Mouse (Mus musculus) liver, embryonic 16.5 days (tissue): ENCODE results near the gene Smg9. TPM values are rescaled to one million over a fixed set of nuclear protein-coding genes. Genes with fewer than 3 reads are reported as not detected.

ENCODE experiments used
- ATAC-seq: fragments of 200-750 bp; cut with Nextera tagmentation; 2 replicates; pipeline ENCODE4 v1.8.0; 2017; ENCODE audit warnings: low read depth, mild to moderate bottlenecking, moderate number of reproducible peaks, moderate library complexity
- H3K27ac ChIP-seq: fragments of 300-500 bp; sonication (generic); 2 replicates; pipeline ENCODE4 v1.5.1; 2014; ENCODE audit warnings: mild to moderate bottlenecking, low read length
- H3K27me3 ChIP-seq: fragments of 300-500 bp; sonication (generic); 2 replicates; pipeline ENCODE4 v1.6.1; 2014; ENCODE audit warnings: low read depth, low read length, mixed read lengths; ENCODE audit not compliant: control insufficient read depth, insufficient read depth
- H3K36me3 ChIP-seq: fragments of 300-500 bp; sonication (generic); 2 replicates; pipeline ENCODE4 v1.6.1; 2014; ENCODE audit warnings: mild to moderate bottlenecking; ENCODE audit not compliant: control insufficient read depth, insufficient read depth
- H3K4me1 ChIP-seq: fragments of 300-500 bp; sonication (generic); 2 replicates; pipeline ENCODE4 v1.6.1; 2014; ENCODE audit warnings: low read depth, low read length, mixed read lengths; ENCODE audit not compliant: control insufficient read depth
- H3K4me2 ChIP-seq: fragments of 300-500 bp; sonication (generic); 2 replicates; pipeline ENCODE4 v1.6.1; 2014; ENCODE audit warnings: low read depth, low read length, mixed read lengths
- H3K4me3 ChIP-seq: fragments of 300-500 bp; sonication (generic); 2 replicates; pipeline ENCODE4 v1.5.1; 2014; ENCODE audit warnings: low read depth, mild to moderate bottlenecking, low read length
- H3K9ac ChIP-seq: fragments of 300-500 bp; sonication (generic); 2 replicates; pipeline ENCODE4 v1.6.1; 2014; ENCODE audit warnings: low read depth, low read length
- H3K9me3 ChIP-seq: fragments of 300-500 bp; sonication (generic); replicated peaks from 2 replicates; pipeline ENCODE4 v1.6.1; 2016; ENCODE audit warnings: low read length; ENCODE audit not compliant: control insufficient read depth
- WGBS: fragments of 180-500 bp; shearing (Covaris S2); extraction: QIAGEN DNeasy Blood & Tissue Kit; methylation state at CpG from one replicate; pipeline ENCODE4 v1.1.7; 2014; ENCODE audit not compliant: insufficient replicate concordance; 5-methylcytosine and 5-hydroxymethylcytosine counted together
- polyA plus RNA-seq: library from polyadenylated mRNA; unstranded; fragments of >200 nt; fragmentation: Nextera tagmentation; extraction: Ambion mirVana; gene quantifications from 2 replicates; pipeline ENCODE4 v1.2.1, GENCODE M21; 2015

Gene Smg9
- polyA plus RNA-seq, 1 experiment from 2014 or later: 14.3 TPM

DNA sequence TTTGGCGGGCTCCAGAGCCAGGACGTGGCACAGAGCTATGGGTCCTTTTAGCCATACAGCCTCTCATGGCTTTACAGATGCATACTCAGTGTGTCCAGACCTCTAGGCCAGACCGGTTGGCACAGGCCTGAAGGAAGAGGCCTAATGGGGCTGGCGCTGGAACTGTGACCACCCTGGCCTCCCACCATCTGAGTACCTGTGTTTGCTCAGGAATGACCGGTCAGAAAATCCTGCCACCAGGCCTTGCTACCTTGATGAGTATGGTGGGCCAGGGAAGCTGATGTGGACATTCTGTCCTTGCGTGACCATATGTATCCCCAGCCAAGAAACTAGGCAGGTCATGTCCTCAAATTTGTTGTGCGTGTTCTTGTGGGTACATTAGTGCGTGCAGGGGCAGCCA, 27.7 kb downstream of the Smg9 start:
- no peaks in the 10 kb centered on the region for H3K4me1 ChIP-seq
- H3K9me3 ChIP-seq: no peaks in the 10 kb centered on the region
- no peak overlapping the region for H3K27ac ChIP-seq
- no peak overlapping the region for H3K9ac ChIP-seq
- no peak overlapping the region for H3K4me3 ChIP-seq
- no peak for ATAC-seq
- H3K27me3 ChIP-seq: no peaks in the 10 kb centered on the region; the same call in 1 of the 2 replicates
- no peaks in the 10 kb centered on the region for H3K36me3 ChIP-seq
- 82% methylated on average over 8 of the region's 8 CpGs for WGBS
- H3K4me2 ChIP-seq: no peak overlapping the region

DNA sequence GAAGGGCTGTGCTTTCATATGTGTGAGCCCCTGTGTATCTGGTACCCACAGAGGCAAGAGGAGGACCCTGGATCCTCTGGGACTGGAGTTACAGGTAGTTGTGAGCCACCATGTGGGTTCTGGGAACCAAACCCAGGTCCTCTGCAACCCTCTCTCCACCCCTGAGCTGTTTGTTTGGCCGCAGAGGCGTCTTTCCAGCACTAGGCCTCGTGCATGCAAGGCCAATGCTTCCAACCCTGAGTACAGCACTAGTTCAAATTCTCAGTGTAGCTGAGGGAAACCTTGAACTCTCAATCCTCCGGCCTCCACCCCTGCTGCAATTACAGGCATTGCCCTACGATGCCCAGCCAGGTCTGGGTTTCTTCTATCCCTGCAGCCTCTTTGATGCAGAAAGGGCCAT, 29.3 kb downstream of the Smg9 start:
- no peak overlapping the region for H3K4me2 ChIP-seq
- no peaks in the 10 kb centered on the region for H3K36me3 ChIP-seq
- 72% methylated on average over 5 of the region's 5 CpGs for WGBS
- ATAC-seq: no peak
- no peak overlapping the region for H3K27ac ChIP-seq
- H3K4me1 ChIP-seq: no peaks in the 10 kb centered on the region
- no peak overlapping the region for H3K9ac ChIP-seq
- H3K27me3 ChIP-seq: peaks cover 10% of the 10 kb centered on the region; the same call in 1 of the 2 replicates
- no peak overlapping the region for H3K4me3 ChIP-seq
- H3K9me3 ChIP-seq: no peaks in the 10 kb centered on the region

DNA sequence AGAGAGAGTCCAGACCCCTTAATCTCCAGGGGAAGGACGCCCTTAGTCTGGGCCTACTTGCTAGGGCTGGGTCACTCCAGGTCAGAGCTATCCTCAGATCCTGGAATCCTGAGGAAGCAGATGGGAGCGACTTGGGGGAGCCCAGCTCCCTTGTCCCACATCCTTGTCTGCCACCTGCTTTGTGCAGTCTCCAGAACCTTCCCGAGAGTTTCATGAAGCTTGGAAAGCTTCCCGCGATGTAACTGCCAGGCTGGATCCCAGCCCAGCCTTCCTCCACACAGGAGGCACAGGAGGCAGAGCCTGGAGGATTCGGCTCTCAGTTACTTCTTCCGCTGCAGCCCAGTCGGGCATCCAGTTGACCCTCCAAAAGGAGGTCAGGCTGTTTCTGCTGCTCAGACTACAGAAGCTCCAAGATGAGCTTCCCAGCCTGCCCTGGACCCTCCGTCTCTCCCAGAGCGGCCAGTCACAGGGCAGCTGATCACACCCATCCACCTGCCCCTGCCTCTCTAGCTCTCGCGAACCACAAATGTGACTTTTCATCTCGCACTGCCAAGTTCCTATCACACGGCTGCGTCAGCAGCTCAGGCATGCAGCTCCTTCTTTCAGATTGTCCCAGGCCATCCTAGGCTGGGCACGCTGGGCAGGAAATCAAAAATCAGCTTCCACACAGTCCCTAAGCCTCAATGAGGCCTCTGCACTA, 30.1 kb downstream of the Smg9 start:
- Histone ChIP-seq H3K27me3 (peaks cover 10% of the 10 kb centered on the region; the same call in 1 of the 2 replicates), H3K9ac (no peak overlapping the region), H3K4me2 (no peak overlapping the region), H3K4me1 (no peaks in the 10 kb centered on the region), H3K27ac (no peak overlapping the region), H3K4me3 (no peak overlapping the region), H3K36me3 (no peaks in the 10 kb centered on the region), H3K9me3 (no peaks in the 10 kb centered on the region)
- no peak for ATAC-seq
- WGBS: 64% methylated on average over 16 of the region's 16 CpGs

DNA sequence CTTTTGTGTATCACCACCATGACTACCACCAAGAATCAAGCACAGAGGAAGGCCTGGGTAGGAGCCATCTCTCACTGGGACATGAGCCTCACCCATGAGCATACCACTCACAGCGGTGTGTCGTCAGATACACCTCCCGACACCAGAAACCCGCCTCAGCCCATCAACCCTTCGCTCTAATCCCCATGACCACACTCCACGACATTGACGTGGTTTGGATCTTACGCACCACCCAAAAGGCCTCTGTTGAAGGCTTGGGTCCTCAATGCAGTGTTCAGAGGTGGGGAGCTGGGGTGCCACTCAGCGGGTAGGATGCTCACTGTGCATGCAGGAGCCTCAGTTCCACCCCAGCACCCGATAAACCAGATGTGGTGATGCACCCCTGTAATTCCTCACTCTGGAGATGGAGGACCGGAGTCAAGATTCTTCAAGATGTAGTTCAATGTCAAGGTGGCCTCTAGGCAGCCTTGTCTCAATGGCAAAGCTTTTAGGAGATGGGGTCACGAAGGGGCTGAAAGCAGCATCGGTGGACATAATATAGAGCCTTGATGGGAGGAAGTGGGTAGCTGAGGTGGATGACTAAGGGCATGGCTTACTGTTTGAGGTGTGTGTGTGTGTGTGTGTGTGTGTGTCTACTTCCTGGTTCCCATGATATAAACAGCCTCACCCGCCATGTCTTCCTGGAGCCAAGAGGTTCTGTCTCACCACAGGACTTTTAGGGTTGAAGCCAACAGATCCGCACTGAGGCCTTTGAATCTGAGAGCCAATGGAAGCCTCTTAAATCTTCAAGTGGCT, 31.3 kb downstream of the Smg9 start:
- ATAC-seq: no peak
- 76% methylated on average over 15 of the region's 15 CpGs for WGBS
- Histone ChIP-seq H3K27ac (no peak overlapping the region), H3K27me3 (peaks cover 10% of the 10 kb centered on the region; the same call in 1 of the 2 replicates), H3K9ac (no peak overlapping the region), H3K4me1 (no peaks in the 10 kb centered on the region), H3K4me3 (no peak overlapping the region), H3K9me3 (no peaks in the 10 kb centered on the region), H3K4me2 (no peak overlapping the region), H3K36me3 (no peaks in the 10 kb centered on the region)

DNA sequence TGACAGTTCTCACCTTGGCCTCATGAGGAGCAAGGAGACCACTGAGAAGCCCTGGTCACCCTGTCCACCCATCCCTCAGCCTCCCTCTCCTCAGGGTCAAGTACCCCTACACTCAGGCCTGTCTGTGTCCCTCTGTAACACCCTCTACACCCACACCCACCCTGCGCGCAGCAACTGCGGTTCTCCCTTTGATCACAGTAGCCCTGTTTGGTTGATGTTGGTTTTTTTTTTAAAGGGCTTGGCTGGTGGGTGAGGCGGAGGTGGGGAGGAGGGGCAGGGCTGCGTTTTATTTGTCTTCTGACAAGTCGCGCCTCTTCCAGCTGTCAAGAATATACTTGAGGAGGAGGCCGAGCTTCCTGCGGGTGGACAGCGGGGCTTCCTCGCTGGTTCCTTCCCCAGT, 32.3 kb downstream of the Smg9 start:
- 48% methylated on average over 11 of the region's 11 CpGs for WGBS

DNA sequence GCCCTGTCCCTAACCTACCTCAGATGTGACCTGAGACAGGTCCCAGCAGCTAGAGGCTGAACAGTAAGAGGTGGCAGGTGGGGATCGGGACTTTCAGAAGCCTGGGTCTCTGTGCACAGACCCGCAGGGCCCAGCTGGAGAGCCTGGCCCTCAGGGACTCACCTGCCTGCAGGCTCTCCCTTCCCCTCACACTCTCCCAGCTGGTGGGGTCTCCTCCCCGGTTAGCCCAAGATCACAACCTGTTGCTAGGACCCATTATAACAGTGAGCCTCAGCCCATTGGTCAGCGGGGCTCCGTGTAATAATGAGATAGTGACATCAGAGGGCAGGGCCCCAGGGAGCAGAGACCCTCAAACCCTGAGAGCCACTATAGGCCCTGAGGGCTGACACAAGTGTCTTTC, 35.9 kb downstream of the Smg9 start:
- WGBS: 67% methylated on average over 5 of the region's 5 CpGs
- Histone ChIP-seq H3K27me3 (peaks cover 10% of the 10 kb centered on the region; the same call in 1 of the 2 replicates), H3K4me3 (no peak overlapping the region), H3K9me3 (no peaks in the 10 kb centered on the region), H3K36me3 (no peaks in the 10 kb centered on the region), H3K27ac (no peak overlapping the region), H3K4me1 (no peaks in the 10 kb centered on the region), H3K9ac (no peak overlapping the region), H3K4me2 (no peak overlapping the region)
- ATAC-seq: no peak

More for the DNA sequence above, 32.3 kb downstream of the Smg9 start:
- peaks cover 10% of the 10 kb centered on the region; the same call in 1 of the 2 replicates for H3K27me3 ChIP-seq
- H3K4me2 ChIP-seq: no peak overlapping the region
- no peaks in the 10 kb centered on the region for H3K36me3 ChIP-seq
- no peak for ATAC-seq
- no peak overlapping the region for H3K9ac ChIP-seq
- no peak overlapping the region for H3K27ac ChIP-seq
- no peaks in the 10 kb centered on the region for H3K9me3 ChIP-seq
- H3K4me1 ChIP-seq: no peaks in the 10 kb centered on the region
- no peak overlapping the region for H3K4me3 ChIP-seq

DNA sequence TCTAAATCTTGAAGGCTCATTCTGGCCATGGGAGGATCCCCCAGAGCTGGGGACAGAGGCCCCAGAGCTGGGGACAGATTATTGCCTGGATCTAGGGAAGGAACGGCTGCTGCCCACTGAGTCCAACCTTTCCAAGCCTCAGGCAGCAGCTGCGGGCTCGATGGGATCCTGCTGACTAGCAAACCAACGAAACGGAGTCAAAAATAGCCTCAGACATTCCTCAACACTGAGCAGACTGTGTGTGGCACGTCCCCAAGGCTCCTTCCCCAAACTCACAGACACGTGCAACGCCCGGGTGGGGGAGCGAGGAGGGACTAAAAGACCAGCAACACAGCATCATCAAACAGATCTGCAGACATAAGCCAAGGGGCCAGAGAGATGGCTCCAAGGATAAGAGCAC, 38.6 kb downstream of the Smg9 start:
- H3K27ac ChIP-seq: no peak overlapping the region
- no peaks in the 10 kb centered on the region for H3K36me3 ChIP-seq
- H3K9ac ChIP-seq: no peak overlapping the region
- H3K27me3 ChIP-seq: peaks cover 3% of the 10 kb centered on the region; the same call in 1 of the 2 replicates
- H3K4me1 ChIP-seq: no peaks in the 10 kb centered on the region
- no peak overlapping the region for H3K4me3 ChIP-seq
- no peak overlapping the region for H3K4me2 ChIP-seq
- WGBS: 49% methylated on average over 10 of the region's 10 CpGs
- no peaks in the 10 kb centered on the region for H3K9me3 ChIP-seq
- no peak for ATAC-seq

DNA sequence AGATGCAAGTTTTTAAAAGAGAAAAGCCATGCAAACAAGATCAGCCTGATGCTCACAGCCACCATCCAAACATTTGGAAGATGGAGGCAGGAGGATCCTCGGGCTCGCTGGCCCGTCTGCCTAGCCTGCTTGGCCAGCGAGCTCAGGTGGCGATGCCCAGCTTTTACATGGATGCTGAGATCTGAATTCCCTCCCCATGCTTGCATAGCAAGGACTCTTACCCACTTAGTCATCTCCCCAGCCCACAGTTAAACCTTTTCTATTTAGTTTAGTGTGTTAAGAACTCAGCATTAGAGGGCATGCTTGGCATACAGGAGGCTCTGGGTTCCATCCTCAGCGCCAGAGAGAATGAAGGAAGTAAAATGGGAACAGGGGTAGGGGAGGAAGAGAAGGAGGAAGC, 39.8 kb downstream of the Smg9 start:
- H3K27me3 ChIP-seq: no peaks in the 10 kb centered on the region
- no peak overlapping the region for H3K4me2 ChIP-seq
- 72% methylated on average over 6 of the region's 6 CpGs for WGBS
- no peaks in the 10 kb centered on the region for H3K9me3 ChIP-seq
- no peaks in the 10 kb centered on the region for H3K4me1 ChIP-seq
- H3K9ac ChIP-seq: no peak overlapping the region
- ATAC-seq: no peak
- H3K36me3 ChIP-seq: no peaks in the 10 kb centered on the region
- no peak overlapping the region for H3K4me3 ChIP-seq
- no peak overlapping the region for H3K27ac ChIP-seq

DNA sequence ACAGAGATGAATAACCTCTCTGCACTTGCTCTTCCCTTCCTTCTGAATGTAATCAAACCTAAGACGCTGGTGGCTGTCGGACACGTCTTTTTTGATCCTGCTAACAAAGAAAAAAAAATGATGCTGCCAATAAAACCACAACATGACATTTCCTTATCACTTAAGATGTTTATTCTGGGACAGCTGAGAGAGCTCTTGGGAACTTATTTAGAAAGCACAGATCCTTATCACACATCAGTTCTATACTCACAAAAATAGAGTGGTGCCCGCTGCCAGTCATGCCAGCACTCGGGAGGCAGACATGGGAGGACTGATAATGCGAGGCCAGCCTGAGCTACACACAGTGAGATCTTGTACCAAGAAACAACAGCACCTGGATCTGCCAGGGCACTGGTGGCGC, 40.5 kb downstream of the Smg9 start:
- Histone ChIP-seq H3K27me3 (no peaks in the 10 kb centered on the region), H3K9me3 (no peaks in the 10 kb centered on the region), H3K9ac (no peak overlapping the region), H3K4me2 (no peak overlapping the region), H3K4me3 (no peak overlapping the region), H3K36me3 (no peaks in the 10 kb centered on the region), H3K4me1 (no peaks in the 10 kb centered on the region), H3K27ac (no peak overlapping the region)
- no peak for ATAC-seq
- 46% methylated on average over 7 of the region's 7 CpGs for WGBS
